Mouse (Mus musculus): Measurements from ENCODE around the gene Slc44a3.

- TF ChIP-seq MYOG (IDR thresholded peaks at IDR 0.05; ENCODE audit: control insufficient read depth, extremely low read depth, insufficient read length) (no peak), CTCF (IDR thresholded peaks at IDR 0.05; ENCODE audit: control insufficient read depth, insufficient read depth, insufficient read length) (no peak), MAX (IDR thresholded peaks at IDR 0.05) (no peak), FOSL1 (IDR thresholded peaks at IDR 0.05; ENCODE audit: insufficient read depth, low read length, poor library complexity, severe bottlenecking) (no peak)
Measured at GRCm38 (mm10) chr3:121483266-121484161, 48.7 kb downstream of the Slc44a3 start.
